Mouse (Mus musculus): ENCODE measurements around the gene Masp1.

The Masp1 gene

DNA sequence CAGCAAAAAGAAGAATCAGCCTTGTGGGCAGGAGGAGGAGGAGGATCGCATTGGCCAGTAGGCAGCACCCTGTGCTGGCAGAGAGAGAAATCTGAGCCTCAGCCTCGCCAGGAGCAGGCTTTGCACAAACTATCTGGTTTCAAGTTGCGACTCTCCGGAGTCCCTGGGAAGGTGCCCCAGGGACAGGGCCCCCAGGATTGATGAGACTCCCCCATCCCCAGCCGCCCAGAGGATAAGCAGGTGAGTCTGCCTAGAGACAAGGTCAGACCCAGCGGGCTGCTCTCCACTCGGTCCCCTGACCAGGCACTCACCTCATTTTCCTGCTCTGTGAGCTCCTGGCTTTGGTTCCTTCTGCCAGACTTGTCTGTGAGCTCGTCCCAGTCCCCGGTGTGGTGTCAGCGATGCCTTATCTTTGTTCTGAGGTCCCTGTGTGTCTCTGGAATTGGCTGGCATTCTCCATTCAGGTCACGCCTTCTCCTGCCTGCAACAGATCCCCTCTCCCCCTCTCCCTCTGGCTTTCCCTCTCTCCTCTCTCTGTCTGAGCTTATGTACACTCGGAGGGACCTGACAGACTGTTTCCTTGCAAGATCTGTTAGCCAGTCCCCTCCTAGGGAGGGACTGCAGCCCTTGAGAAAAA, at the start of gene Masp1, which contains the start of gene Rtp4:
Gene Masp1, minus strand, starts transcription at position 581 of the 637 bp plus-strand sequence.
Gene Rtp4, plus strand, starts transcription at position 57 of the 637 bp plus-strand sequence.
- DNase-seq (ENCODE audit: extremely low read depth, low read depth), result no peak

DNA sequence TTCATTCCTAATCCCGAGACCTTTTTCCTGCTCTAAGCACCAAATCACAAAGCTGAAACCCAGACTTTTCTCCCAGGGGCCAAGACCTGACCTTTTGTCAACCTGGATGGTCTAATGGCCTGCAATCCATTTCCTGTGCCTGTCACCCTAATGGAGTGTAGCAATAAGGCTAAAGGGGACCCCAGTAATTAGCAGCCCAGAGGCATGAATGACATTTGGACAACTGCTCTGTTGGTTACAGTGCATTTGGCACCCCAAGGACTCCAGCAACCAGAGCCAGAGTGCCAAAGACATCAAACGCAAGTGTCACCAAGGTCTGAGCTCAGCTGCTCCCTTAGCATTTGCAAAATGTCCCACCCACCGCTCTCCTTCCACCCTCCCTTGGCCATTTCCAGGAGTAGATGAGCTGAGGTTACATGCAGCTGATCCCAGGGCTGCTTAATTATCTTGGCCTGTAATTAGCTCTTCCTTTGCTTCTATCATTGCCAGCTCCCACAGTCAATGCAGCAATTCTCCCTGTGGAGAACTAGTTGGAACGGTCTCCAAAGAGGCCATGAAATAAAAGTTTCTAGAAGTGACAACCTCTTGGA, 47.8 kb upstream of the Masp1 start:
- no peak for DNase-seq (ENCODE audit: extremely low read depth, low read depth)

DNA sequence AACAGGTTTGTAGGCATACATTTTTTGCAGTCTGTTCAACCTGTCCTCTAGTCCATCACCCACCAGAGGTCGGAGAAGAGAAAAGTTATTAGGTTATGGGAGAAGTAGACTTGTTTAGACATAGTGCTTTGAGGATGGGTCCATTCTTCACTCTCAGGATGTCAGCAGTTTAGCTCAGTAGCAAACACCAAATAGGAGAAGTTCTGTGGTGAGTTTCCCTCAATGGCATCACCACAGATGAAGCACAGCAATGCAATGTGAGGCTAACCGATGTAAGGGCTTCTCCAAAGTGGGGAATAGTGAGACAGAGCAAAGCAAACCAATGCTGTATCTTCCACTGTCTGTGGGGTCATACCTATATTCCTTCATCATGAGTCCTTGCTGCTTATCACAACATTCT, 37.1 kb upstream of the Masp1 start:
- DNase-seq (ENCODE audit: extremely low read depth, low read depth), result no peak

DNA sequence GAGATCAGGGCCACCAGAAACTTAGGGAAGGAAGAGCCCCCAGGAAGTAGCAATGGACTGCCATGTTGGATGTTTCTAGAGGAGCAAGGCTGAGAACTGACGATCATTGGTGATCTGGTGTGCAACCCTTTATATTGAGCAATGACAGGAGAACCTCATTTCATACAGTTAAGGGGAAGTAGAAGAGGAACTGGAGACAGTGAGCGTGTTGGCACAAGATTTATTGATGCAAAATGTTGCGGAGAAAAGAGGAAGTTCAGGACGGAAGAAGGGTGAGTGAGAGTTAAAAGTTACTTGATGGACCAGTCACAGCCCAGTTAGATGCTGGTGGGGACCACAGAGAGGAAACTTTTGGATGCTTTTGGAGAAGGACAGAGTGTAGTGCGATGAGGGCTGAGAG, 36.6 kb upstream of the Masp1 start:
- DNase-seq (ENCODE audit: extremely low read depth, low read depth), result no peak

DNA sequence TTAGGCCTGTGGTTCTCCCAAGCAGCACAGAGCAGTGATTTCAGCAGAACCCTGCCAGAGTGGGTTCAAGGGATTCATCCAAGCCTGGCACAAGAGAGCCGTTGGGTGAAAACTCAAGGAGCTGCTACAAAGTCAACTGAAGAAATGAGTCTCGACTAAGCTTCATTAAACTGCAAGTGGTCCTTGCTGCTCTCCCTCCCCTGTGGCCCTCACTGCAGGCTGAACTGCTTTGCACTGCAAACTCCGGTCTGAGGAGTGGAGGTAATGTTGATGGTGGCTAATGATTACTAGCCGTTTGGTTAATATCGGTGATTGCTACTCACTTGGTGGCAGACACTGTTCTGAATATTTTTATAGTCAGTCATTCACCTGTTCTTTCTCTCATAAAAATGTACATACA, 34.1 kb upstream of the Masp1 start:
- DNase-seq (ENCODE audit: extremely low read depth, low read depth), result no peak

DNA sequence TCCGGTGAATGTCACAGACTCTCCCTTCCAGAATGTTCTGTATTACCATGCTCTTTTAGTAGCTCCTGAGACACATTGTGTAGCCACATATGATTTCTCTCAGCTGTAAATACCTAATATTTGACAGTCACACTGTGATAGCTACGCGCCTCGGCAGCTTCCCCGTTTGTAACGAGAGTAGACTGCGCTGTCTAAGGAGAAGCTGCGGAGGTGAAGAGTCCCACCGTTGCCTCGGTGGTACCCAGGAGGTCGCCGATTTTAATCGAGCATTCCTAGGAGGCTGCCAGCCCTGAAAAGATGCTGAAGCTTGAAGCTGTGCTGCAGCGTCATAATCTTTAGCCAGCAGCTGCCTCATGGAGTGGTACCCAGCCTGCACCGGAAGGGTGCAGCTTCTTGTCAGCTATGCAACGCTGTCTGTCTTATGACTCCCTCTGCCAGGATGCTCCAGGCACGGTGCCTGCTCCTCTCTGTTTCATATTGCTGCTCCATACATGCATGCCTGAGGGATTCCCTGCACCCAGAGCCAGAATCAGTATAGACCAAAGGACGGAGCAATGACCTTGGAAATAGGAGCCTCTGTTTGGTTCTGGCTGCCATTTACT, 30.5 kb upstream of the Masp1 start:
- no peak for DNase-seq (ENCODE audit: extremely low read depth, low read depth)

DNA sequence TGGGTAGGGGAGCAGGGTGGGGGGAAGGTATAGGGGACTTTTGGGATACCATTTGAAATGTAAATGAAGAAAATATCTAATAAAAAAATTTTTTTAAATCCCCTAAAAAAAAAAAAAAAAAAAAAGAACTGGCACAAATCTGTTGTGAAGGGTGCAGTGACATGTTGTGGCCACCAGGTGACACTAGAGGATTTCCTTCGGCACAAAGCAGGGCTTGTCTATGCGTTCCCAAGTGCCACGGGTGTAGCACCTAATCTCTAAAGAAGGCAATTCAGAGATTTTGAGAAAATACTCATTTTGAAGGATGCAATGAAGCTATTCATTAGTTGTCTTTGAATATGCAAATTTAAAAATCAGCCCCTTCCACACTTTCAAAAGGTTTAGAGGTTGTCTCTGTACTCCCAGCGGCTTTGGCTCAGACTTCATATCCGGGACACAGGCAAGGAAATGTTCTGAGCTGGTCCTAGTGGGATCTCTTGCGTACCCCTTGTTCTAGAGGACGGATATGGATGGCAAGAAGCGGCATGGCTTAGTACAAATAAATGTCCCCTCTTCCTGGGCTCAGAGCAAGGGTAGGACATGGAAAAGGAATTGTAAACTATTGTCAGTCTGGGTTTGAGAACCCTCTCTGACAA, 29.8 kb upstream of the Masp1 start:
- DNase-seq (ENCODE audit: extremely low read depth, low read depth), result no peak

DNA sequence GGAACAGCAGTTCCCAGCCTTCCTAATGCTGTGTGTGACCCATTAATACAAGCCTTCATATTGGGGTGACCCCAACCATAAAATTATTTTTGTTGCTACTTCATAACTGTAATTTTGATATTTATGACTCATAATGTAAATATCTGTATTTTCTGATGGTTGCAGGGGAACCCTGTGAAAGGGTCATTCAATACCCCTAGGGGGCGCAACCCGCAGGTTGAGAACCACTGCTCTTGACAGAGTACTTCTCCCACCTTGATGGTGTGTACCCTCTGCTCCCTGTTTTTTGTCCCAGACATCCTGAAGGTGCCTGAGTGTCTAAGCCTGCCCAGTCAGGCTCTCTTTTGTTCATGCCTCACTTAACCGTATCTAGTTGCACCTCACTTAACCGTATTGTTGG, 27.2 kb upstream of the Masp1 start:
- DNase-seq (ENCODE audit: extremely low read depth, low read depth), result no peak

DNA sequence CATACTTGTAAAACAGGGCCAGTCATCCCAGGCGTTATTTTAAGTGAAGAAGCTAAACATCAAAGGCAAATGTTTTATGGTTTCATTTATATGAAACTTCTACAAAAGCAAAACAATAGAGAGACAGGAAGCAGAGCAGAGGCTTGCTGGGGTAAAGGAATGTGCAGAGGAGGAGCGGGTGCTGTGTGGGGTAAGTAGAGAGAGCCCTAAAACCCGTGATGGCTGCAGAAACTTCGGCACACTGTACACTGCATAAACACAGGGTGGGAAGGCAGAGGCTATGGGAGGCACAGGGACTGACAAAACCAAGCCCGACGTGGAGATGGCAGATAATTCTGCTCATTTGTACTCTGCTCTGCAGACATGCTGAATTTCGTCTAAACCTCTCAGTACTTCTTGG, 23.7 kb upstream of the Masp1 start:
- no peak for DNase-seq (ENCODE audit: extremely low read depth, low read depth)

DNA sequence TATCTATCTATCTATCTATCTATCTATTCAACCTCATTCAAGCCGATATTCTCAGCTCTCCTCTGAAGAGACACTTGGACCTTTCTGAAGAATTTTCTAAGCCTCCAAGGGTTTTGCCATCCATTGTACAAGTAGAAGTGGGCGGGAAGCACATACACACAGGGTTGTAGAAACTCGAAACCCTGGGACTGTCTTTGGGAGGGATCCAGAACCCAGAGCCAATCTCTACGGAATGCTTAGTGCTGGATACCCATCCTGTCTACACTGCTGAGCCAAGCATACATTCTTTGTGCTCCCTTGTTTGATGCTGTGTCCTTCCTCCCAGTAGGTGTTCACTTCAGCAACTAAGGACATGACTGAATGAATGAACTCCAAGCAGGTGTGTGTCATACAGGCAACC, 22.3 kb upstream of the Masp1 start:
- DNase-seq (ENCODE audit: extremely low read depth, low read depth), result no peak

DNA sequence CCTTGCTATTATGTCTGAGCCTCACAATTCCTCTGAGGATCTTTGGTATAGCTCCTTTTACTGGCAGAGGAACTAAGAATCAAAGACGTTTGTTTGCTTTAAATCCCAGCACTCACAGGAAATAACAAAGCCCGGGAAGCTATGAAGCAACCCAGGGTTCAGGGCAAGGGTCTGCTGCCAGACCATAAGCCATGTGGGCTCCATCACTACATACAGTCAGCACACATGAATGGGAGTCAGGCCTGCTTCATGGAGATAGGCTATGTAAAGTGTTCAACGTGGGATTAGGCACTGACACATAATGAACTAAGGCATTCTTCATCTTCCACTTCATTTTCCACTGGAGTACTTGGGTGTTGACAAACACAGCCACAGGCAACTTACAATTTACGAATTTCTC, 20.4 kb upstream of the Masp1 start:
- DNase-seq (ENCODE audit: extremely low read depth, low read depth), result no peak

DNA sequence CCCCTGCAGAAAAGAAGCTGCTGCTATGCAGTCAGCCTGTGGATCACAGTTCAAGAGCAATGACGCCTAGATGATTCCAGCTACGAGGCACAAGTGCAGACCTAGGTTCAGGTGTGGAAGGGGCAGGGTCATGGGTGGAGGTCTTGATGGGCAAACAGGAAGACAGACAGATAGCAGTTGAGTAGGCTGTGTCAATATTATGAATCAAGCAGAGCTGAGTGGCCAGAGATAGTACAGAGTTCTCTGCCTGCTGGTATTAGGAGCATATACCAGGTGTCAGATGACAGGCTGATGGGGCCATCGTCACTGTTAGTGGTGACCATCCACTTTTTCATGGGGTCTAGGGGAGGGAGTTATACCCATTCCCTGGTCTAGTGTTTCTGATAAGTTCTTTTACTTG, 13.1 kb upstream of the Masp1 start:
- no peak for DNase-seq (ENCODE audit: extremely low read depth, low read depth)

DNA sequence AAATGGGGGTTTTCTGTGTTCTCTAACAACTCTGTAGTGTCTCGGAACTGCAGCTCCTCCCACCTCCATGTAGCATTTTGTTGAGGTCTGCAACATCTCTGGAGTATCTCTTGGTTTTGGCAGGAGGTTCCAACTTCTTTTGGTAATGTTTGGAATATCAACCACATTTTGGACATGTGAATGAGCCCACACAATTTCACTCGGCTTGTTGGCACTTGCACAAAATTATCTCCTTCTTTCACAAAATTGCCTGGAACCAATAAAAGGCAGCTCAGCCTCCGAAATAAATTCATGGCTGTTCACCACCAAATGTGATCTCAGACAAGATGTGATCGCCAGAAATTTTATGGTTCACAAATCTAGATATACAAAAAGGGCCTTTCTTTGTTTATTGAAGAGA, 8.6 kb upstream of the Masp1 start:
- no peak for DNase-seq (ENCODE audit: extremely low read depth, low read depth)

DNA sequence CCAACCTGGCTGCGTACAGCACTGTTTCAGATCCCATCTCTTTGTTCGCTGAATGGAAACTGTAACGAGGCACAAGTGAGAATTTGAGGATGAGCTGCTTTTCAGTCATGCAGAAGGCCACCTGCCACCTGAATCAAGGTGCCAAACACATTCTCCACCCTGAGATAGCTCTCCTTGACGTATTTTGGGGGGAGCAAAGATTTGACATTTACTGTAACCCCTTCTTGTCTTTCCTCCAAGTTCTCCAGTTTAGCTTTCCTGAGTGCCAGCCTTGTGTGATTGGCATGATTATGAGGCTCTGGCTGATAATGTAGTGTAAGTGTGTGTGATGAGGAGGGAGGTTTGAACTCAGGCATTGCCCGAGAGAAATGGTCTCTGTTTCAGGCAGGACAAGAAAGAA, 1.5 kb upstream of the Masp1 start:
- DNase-seq (ENCODE audit: extremely low read depth, low read depth), result no peak

DNA sequence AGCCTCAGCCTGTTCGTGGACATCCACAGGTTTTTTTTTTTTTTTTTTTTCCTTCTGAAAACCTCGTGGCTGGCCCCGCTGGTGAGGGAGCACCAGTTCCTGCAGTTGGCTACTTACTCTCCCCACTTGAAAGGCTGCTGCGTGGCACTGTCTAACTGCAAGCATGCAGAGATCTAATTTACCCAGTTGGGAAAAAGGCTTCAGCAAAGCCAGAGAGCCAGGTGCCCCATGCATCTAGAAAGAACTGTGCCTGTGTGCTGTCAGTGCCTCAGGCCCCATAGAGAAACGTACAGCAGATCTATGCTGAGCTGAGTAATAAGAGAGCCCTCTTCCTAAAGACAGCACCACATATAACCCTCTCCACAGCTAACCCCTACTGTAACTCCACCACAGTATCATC, 477 bp upstream of the Masp1 start:
- DNase-seq (ENCODE audit: extremely low read depth, low read depth), result no peak

DNA sequence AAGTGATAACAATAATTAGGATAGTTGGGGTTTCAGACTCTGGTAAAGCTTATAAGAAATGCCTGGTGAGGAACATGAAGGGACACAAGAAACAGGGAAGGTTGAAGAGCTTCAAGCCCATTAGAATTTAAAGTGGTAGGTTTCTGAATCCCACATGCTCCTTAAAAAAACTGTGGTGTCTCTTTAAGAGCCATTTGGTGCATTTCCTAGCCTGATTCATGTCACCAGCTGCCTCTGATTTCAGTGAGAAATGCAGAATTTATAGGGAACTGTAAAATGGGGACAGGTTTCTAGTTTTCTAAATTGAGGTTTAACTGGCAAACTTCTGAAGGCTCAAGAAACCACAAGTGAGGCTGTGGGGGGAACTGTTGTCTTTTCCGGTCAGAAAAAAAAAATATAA, 844 bp downstream of the Masp1 start:
- no peak for DNase-seq (ENCODE audit: extremely low read depth, low read depth)

DNA sequence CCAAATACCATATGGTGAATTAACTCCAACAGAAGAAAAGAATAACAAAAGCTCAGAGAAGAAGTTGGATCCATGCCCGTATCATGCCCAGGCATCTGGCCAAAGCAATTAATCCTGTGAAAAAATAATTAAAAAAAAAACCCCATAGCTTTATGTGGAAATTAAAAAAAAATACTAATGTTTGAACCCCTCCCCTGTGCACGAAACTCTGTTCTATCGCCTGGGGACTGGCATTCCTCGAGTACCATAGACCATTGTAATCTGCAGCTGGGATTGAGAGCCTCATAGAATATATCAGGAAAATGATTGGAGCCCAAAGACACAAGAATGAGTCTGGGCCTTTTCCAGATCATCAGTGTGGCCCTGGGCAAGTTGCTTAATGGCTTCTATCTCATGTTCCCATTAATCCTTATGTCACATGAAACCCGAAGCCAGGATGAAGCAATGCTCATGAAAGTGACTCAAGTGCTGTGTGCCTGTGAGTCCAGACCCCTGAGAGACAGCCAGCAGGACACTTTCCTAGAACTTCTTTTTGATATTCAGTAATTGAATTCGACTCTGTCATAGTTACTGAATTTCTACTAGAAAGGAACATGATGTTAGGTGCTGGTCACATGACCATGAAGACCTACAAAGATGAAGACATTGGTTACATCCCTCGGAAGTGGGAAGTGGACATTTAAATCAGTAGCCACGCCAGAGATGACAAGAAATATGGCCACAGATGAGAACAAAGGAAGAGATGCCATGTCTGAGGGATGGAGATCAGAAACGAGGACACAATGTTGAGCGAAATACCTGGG, 1.8 kb downstream of the Masp1 start:
- no peak for DNase-seq (ENCODE audit: extremely low read depth, low read depth)

DNA sequence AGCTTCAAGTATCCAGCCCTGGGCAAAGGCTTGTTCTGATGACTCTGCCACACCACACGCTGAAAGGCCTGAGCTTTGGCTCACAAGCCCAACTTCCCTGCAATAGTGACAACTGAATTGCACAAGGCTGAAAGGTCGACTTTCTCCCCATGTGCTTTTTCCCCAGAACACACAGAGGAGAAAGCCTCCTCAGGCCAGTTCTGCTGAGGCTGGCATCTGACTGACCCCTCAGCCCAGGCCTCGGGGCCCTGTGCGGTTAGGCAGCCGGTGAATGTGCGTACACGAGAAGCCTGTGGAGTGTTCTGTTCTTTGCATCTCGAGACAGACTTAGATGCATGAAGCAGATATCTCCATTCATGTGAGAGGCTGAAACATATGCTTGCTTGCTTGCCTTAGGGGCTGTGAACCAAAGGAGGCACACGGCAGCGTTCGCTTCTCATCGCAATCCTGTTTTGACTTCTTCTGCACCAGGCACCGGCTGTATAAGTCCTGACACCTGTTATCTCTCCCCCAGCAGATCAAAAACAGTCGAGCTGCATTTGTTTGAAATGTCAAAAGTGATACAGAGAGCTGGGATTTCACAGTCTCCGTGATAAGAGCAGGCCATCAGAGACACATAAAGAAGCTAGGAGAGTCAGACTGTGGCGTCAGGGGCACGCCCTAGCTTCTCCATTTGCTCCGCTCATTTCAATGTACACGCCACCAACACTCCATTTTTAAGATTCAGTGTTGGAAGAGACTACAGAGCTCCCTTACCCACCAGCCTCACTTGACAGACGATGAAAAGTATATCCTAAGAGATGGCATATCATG, 2.7 kb downstream of the Masp1 start:
- no peak for DNase-seq (ENCODE audit: extremely low read depth, low read depth)

DNA sequence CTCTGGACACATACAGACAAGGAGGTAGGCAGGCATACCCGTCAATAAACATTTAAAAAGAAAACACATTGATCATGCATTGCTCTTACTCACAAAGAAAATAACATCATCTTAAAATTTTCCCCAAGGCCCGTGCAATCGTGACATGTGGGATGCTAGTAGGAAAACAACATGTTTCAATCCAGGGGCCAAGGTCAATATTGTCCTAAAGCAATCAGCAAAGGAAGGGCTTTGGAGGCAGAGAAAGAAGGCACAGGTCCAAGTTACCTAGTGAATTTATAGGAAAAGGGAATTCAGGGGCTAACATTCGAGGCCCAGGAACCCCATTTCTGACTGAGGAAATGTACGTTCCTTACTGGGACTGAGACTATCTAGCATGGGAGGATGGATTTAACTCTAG, 3.4 kb downstream of the Masp1 start:
- no peak for DNase-seq (ENCODE audit: extremely low read depth, low read depth)

DNA sequence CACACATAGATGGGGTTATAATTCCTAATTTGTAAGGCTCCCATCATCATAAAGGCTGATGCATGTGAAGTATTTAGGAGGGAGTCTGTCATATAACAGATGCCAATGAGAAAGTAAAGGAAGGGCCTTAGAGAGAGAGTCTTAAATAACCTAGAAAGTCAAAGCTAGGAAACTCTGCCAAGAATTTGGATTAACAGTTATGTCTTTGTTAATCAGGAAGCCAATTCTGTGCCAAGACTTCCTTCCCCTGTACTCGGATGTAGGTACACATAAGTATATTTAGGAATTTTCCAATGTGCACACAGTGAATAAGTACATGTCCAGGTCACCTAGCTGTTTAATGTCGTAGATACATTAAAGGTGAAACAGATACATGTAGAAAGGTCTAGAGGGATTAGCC, 4.0 kb downstream of the Masp1 start:
- DNase-seq (ENCODE audit: extremely low read depth, low read depth), result no peak

DNA sequence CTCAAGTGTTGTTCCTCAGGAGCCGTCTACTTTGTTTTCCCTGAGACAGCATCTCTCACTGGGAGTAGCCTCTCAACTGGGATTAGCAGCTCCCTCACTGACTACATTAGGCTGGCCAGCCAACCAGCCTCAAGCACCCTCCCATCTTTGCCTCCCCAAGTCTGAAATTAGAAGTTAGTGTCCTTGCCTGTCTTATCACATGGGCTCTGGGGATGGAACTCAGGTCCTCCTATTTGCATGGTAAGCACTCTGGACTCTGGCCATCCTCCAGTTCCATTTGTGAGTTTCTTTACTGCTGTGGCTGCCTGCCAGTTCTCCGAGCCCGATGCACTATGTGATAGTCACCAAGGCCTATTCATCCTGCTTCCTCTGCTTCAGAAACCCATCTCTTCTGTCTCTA, 4.8 kb downstream of the Masp1 start:
- no peak for DNase-seq (ENCODE audit: extremely low read depth, low read depth)

All from MEL-GATA-1-ER (cell line).